Mouse (Mus musculus) liver, embryonic 13.5 days (tissue): Measurements from ENCODE around the gene Tbx19. TPM values are rescaled to one million over a fixed set of nuclear protein-coding genes. Genes with fewer than 3 reads are reported as not detected.

ENCODE experiments used
- ATAC-seq: fragments of 200-750 bp; cut with Nextera tagmentation; 2 replicates; pipeline ENCODE4 v1.8.0; 2017; ENCODE audit warnings: low read depth, mild to moderate bottlenecking, moderate number of reproducible peaks, moderate library complexity
- DNase-seq: peaks from one replicate; pipeline ENCODE4 v3.0.0; 2022
- H3K27ac ChIP-seq: fragments of 300-500 bp; sonication (generic); 2 replicates; pipeline ENCODE4 v1.5.1; 2015; ENCODE audit warnings: moderate library complexity, mild to moderate bottlenecking, inconsistent platforms
- H3K27me3 ChIP-seq: fragments of 300-500 bp; sonication (generic); 2 replicates; pipeline ENCODE4 v1.6.1; 2015; ENCODE audit warnings: mild to moderate bottlenecking, inconsistent platforms
- H3K36me3 ChIP-seq: fragments of 300-500 bp; sonication (generic); 2 replicates; pipeline ENCODE4 v1.6.1; 2015; ENCODE audit warnings: mild to moderate bottlenecking, inconsistent platforms
- H3K4me1 ChIP-seq: fragments of 300-500 bp; sonication (generic); replicated peaks from 2 replicates; pipeline ENCODE4 v1.6.1; 2015; ENCODE audit warnings: inconsistent platforms
- H3K4me2 ChIP-seq: fragments of 300-500 bp; sonication (generic); 2 replicates; pipeline ENCODE4 v1.6.1; 2015; ENCODE audit warnings: inconsistent platforms, mild to moderate bottlenecking, moderate library complexity
- H3K4me3 ChIP-seq: fragments of 300-500 bp; sonication (generic); replicated peaks from 2 replicates; pipeline ENCODE4 v1.5.1; 2015; ENCODE audit warnings: mild to moderate bottlenecking, inconsistent platforms
- H3K9ac ChIP-seq: fragments of 300-500 bp; sonication (generic); 2 replicates; pipeline ENCODE4 v1.6.1; 2015; ENCODE audit warnings: mild to moderate bottlenecking, inconsistent platforms
- H3K9me3 ChIP-seq: fragments of 300-500 bp; sonication (generic); replicated peaks from 2 replicates; pipeline ENCODE4 v1.6.1; 2016; ENCODE audit warnings: inconsistent platforms
- WGBS: fragments of 180-500 bp; shearing (Covaris S2); methylation state at CpG from one replicate; pipeline ENCODE4 v1.1.7; 2015; ENCODE audit not compliant: insufficient replicate concordance; 5-methylcytosine and 5-hydroxymethylcytosine counted together
- polyA plus RNA-seq: library from polyadenylated mRNA; unstranded; fragments of >200 nt; fragmentation: Nextera tagmentation; extraction: Ambion mirVana; gene quantifications from 2 replicates; pipeline ENCODE4 v1.2.1, GENCODE M21; 2015

The Tbx19 gene
- 0.03 TPM in 1 of 2 replicates, not detected in the other for polyA plus RNA-seq

DNA sequence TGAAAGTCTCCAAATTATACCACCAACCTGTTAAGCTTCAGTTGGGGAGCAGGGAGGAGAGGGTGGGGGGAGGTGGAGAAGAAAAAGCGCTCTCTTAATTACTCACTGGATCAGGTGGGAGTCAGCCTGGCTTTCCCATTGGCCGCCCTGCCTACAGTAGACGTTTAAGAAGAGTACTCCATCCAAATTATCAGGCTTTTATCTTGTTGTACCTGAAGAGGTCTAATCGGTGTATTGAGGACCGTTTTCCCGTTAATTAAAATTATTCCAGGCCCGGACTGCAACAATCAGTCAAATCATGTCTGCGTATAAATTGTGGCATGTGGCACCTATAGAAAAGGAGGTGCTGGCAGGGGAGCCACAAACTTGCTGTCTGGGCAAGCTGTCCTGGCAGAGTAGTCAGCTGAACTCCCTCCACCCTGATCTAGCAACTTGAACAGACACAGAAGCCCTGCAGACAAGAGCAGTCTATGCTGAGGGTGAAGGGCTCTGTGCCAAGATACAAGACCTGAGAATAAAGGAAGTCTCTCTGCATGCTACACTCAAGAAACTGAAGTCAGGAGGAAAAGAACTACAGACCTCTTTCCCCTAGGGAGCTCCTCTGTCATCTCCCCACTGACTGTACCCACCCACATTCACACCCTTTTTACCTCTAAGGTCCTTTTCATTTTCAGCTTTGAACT is at the start of gene Tbx19:
Tbx19 (minus strand) TSS at position 51 of the 683 bp plus-strand sequence.
- Histone ChIP-seq H3K4me1 (no peaks in the 10 kb centered on the region), H3K27me3 (no peaks in the 10 kb centered on the region), H3K27ac (no peak within 1 kb of the TSS), H3K4me3 (no peak within 1 kb of the TSS), H3K9ac (no peak within 1 kb of the TSS), H3K4me2 (no peak within 1 kb of the TSS), H3K9me3 (no peaks in the 10 kb centered on the region), H3K36me3 (no peaks in the 10 kb centered on the region)
- DNase-seq, result no peak
- WGBS, result 74% methylated on average over 8 of the region's 8 CpGs
- ATAC-seq, result no peak

DNA sequence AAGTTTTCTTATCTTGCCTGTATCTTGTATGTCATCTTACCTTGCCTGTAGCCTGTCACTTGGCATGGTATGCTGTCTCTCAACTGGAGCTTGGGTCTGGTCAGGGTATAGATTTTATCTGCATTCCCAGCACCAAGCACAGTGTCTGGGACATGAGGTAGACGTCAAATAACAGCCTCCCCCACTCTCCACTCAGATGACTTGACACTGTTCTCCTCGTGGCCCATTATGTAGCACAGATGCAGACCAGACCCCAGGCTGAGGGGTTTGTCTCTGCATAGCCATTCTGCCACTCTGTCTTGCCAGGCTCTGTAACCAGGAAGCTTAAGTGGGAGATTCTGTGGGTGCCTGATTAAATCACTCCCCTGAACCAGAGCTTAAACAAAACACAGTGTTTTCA is 45.0 kb upstream of the Tbx19 start:
- DNase-seq, result no peak
- H3K4me1 ChIP-seq, result no peaks in the 10 kb centered on the region
- H3K4me2 ChIP-seq, result no peak overlapping the region
- 19% methylated on average over 2 of the region's 2 CpGs for WGBS
- H3K4me3 ChIP-seq, result no peak overlapping the region
- H3K27ac ChIP-seq, result no peak overlapping the region
- no peaks in the 10 kb centered on the region for H3K9me3 ChIP-seq
- no peaks in the 10 kb centered on the region for H3K36me3 ChIP-seq
- no peak for ATAC-seq
- H3K27me3 ChIP-seq, result no peaks in the 10 kb centered on the region
- H3K9ac ChIP-seq, result no peak overlapping the region

GRCm38 (mm10) chr1:165203488-165204035 is 43.0 kb upstream of the Tbx19 start:
- H3K9me3 ChIP-seq, result no peaks in the 10 kb centered on the region
- DNase-seq, result no peak
- H3K9ac ChIP-seq, result no peak overlapping the region
- H3K4me2 ChIP-seq, result no peak overlapping the region
- no peaks in the 10 kb centered on the region for H3K4me1 ChIP-seq
- no peak for ATAC-seq
- 27% methylated on average over 2 of the region's 2 CpGs for WGBS
- H3K27ac ChIP-seq, result no peak overlapping the region
- H3K27me3 ChIP-seq, result no peaks in the 10 kb centered on the region
- no peaks in the 10 kb centered on the region for H3K36me3 ChIP-seq
- no peak overlapping the region for H3K4me3 ChIP-seq

DNA sequence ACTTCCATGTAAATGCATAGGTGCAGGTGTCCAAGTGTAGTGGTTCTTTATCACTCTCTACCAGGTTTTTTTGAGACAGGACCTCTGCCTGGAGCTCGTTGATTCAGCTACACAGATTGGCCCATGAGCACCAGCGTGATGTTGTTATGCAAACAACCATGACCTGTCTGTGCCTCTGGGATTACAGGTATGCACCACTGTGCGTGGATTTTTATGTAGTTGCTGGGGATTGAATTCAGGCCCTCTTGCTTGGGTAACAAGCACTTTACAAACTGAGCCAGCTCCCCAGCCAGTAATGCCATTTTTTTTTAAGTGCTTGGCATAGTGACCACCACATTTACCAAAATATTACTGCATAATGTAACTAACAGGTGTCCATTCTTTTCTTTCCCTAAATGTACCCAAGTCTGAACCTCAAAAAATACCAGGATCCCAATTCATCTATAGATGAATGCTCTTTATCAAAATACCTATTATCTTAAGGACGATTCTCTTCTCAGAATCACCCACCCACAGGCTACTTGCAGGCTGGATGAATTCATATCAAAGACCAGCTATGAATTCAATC is 41.0 kb upstream of the Tbx19 start:
- WGBS, result 43% methylated on average over 4 of the region's 4 CpGs
- H3K9ac ChIP-seq, result no peak overlapping the region
- no peak overlapping the region for H3K27ac ChIP-seq
- no peak for ATAC-seq
- no peaks in the 10 kb centered on the region for H3K36me3 ChIP-seq
- DNase-seq, result no peak
- H3K4me3 ChIP-seq, result no peak overlapping the region
- no peaks in the 10 kb centered on the region; the same call in 1 of the 2 replicates for H3K4me1 ChIP-seq
- H3K4me2 ChIP-seq, result no peak overlapping the region
- no peaks in the 10 kb centered on the region for H3K9me3 ChIP-seq
- no peaks in the 10 kb centered on the region for H3K27me3 ChIP-seq

GRCm38 (mm10) chr1:165200748-165201147 is 40.2 kb upstream of the Tbx19 start:
- no peak overlapping the region for H3K27ac ChIP-seq
- no peaks in the 10 kb centered on the region for H3K9me3 ChIP-seq
- no peaks in the 10 kb centered on the region for H3K27me3 ChIP-seq
- 70% methylated on average over 8 of the region's 8 CpGs for WGBS
- no peak overlapping the region for H3K4me2 ChIP-seq
- no peaks in the 10 kb centered on the region for H3K36me3 ChIP-seq
- H3K9ac ChIP-seq, result no peak overlapping the region
- ATAC-seq (no peak), DNase-seq (no peak)
- no peaks in the 10 kb centered on the region; the same call in 1 of the 2 replicates for H3K4me1 ChIP-seq
- H3K4me3 ChIP-seq, result no peak overlapping the region

- ATAC-seq, result no peak
- no peak overlapping the region for H3K9ac ChIP-seq
- no peak overlapping the region for H3K27ac ChIP-seq
- 56% methylated on average over 3 of the region's 3 CpGs for WGBS
- H3K36me3 ChIP-seq, result no peaks in the 10 kb centered on the region
- H3K4me1 ChIP-seq, result peaks cover 11% of the 10 kb centered on the region
- H3K9me3 ChIP-seq, result no peaks in the 10 kb centered on the region
- no peak overlapping the region for H3K4me2 ChIP-seq
- H3K27me3 ChIP-seq, result no peaks in the 10 kb centered on the region
- DNase-seq, result no peak
- no peak overlapping the region for H3K4me3 ChIP-seq
These were observed 39.1 kb upstream of the Tbx19 start for GRCm38 (mm10) chr1:165199639-165200038.

GRCm38 (mm10) chr1:165198951-165199350 is 38.4 kb upstream of the Tbx19 start:
- no peaks in the 10 kb centered on the region for H3K27me3 ChIP-seq
- H3K9ac ChIP-seq, result no peak overlapping the region
- WGBS, result 24% methylated on average over 1 of the region's 1 CpGs
- H3K4me3 ChIP-seq, result no peak overlapping the region
- no peak for DNase-seq
- no peaks in the 10 kb centered on the region for H3K36me3 ChIP-seq
- no peaks in the 10 kb centered on the region for H3K9me3 ChIP-seq
- H3K4me2 ChIP-seq, result no peak overlapping the region
- no peak overlapping the region for H3K27ac ChIP-seq
- H3K4me1 ChIP-seq, result peaks cover 15% of the 10 kb centered on the region
- no peak for ATAC-seq

DNA sequence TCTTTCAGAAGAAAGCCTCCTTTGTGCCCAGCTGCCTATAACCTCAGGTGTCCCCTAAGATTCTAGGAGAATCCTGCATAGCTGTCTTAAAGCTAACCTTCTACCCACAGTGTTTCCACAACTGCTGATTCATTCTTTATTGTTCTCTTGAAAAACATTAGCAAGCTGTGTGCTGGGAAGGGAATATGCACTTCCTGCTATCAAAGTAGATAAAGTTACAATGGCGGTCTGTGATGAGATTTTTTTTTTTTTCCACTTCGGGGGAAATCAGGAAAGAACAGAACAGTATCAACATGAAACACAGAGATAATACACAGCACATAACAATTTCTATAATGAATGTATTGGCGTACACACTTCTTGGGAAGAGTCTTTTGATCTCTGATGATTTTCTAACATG is 37.3 kb upstream of the Tbx19 start:
- WGBS, result 19% methylated on average over 3 of the region's 3 CpGs
- Histone ChIP-seq H3K4me2 (no peak overlapping the region), H3K9ac (no peak overlapping the region), H3K27me3 (no peaks in the 10 kb centered on the region), H3K9me3 (no peaks in the 10 kb centered on the region), H3K4me1 (peaks cover 25% of the 10 kb centered on the region), H3K36me3 (no peaks in the 10 kb centered on the region), H3K27ac (no peak overlapping the region), H3K4me3 (no peak overlapping the region)
- DNase-seq, result no peak
- ATAC-seq, result no peak

- Histone ChIP-seq H3K36me3 (no peaks in the 10 kb centered on the region), H3K9me3 (no peaks in the 10 kb centered on the region), H3K4me3 (peak overlapping the region; percentile 83), H3K27me3 (no peaks in the 10 kb centered on the region), H3K9ac (no peak overlapping the region), H3K4me2 (peak overlapping the region; percentile 94), H3K27ac (peak overlapping the region; percentile 85), H3K4me1 (peaks cover 31% of the 10 kb centered on the region)
- WGBS, result 45% methylated on average over 3 of the region's 3 CpGs
- DNase-seq (no peak), ATAC-seq (no peak)
These were observed 34.9 kb upstream of the Tbx19 start for GRCm38 (mm10) chr1:165195396-165195960.

DNA sequence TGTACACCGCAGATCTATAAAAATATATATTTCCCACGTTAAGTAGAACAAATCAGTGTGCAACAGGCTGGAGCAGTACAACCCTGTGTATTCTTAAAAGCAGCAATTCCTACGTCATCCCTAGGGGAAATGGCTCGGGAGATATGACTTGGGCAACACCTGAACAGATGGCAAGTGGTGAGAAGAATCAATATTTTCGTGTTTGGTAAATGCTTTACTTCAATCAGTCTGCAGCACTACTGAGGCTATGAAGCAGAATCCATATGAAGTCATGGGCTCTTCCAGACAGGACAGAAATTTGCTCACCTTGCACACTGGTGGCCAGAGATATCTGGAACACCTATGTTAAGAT is 34.1 kb upstream of the Tbx19 start:
- Histone ChIP-seq H3K9me3 (no peaks in the 10 kb centered on the region), H3K36me3 (no peaks in the 10 kb centered on the region), H3K4me2 (peak overlapping the region; percentile 94), H3K27ac (peak overlapping the region; percentile 85), H3K9ac (peak overlapping the region; percentile 91), H3K4me1 (peaks cover 31% of the 10 kb centered on the region), H3K27me3 (no peaks in the 10 kb centered on the region), H3K4me3 (peak overlapping the region; percentile 83)
- ATAC-seq, result peak; percentile 1; the same call in 1 of the 2 replicates
- DNase-seq, result no peak
- 3% methylated on average over 5 of the region's 5 CpGs for WGBS

- ATAC-seq (peak; percentile 97), DNase-seq (peak; percentile 96)
- Histone ChIP-seq H3K4me1 (peaks cover 35% of the 10 kb centered on the region), H3K36me3 (no peaks in the 10 kb centered on the region), H3K4me3 (peak within 1 kb of the TSS; percentile 83), H3K27ac (peak within 1 kb of the TSS; percentile 85), H3K27me3 (no peaks in the 10 kb centered on the region), H3K9ac (peak within 1 kb of the TSS; percentile 91), H3K4me2 (peak within 1 kb of the TSS; percentile 94), H3K9me3 (no peaks in the 10 kb centered on the region)
- WGBS, result under 1% methylated on average over 69 of the region's 69 CpGs
These were observed 33.5 kb upstream of the Tbx19 start, which contains the start of gene Sft2d2 for GRCm38 (mm10) chr1:165193880-165194661. TSS of gene Sft2d2 (minus strand) at chr1:165194438.
